Mouse (Mus musculus) bone marrow, adult 2 months (tissue): ENCODE measurements around the gene Arv1. TPM values are rescaled to one million over a fixed set of nuclear protein-coding genes. Genes with fewer than 3 reads are reported as not detected.

ENCODE experiments used
- H3K27ac ChIP-seq: fragments of 200-500 bp; 2 replicates; pipeline ENCODE4 v1.5.1; 2012; ENCODE audit warnings: low read depth, mild to moderate bottlenecking, control low read depth, inconsistent platforms, low read length; ENCODE audit not compliant: control insufficient read depth, poor library complexity, insufficient read depth
- H3K4me1 ChIP-seq: fragments of 200-500 bp; 2 replicates; pipeline ENCODE4 v1.6.1; 2011; ENCODE audit warnings: low read length; ENCODE audit not compliant: control insufficient read depth, insufficient read depth
- H3K4me3 ChIP-seq: fragments of 200-500 bp; replicated peaks from 2 replicates; pipeline ENCODE3; 2011; ENCODE audit warnings: mild to moderate bottlenecking, low read depth, low read length, control low read depth; ENCODE audit not compliant: control insufficient read depth
- CTCF ChIP-seq: fragments of 200-500 bp; IDR thresholded peaks from 2 replicates; pipeline ENCODE4 v1.5.1; 2011; ENCODE audit warnings: low read length, control low read depth; ENCODE audit not compliant: control insufficient read depth, insufficient read depth
- POLR2A ChIP-seq: fragments of 200-500 bp; IDR thresholded peaks from 2 replicates; pipeline ENCODE4 v1.6.1; 2011; ENCODE audit warnings: low read depth, mild to moderate bottlenecking, control low read depth, low read length, borderline replicate concordance; ENCODE audit not compliant: control insufficient read depth
- WGBS: fragments of 180-500 bp; shearing (Covaris S2); methylation state at CpG from one replicate; pipeline ENCODE4 v1.1.7; 2018; 5-methylcytosine and 5-hydroxymethylcytosine counted together
- polyA plus RNA-seq: library from polyadenylated mRNA; stranded (reverse); fragments of >200 nt; gene quantifications from 2 replicates; pipeline ENCODE4 v1.2.4, GENCODE M21; 2011; ENCODE audit warnings: low replicate concordance; ENCODE audit not compliant: missing spikeins, insufficient read depth, insufficient read length

Gene Arv1
- polyA plus RNA-seq, 1 experiment, result 7.7 TPM

GRCm38 (mm10) chr8:124739268-124739667 is 17.3 kb downstream of the Arv1 start:
- TF ChIP-seq CTCF (peak; percentile 52), POLR2A (no peak)

GRCm38 (mm10) chr8:124746661-124747060 is 24.7 kb downstream of the Arv1 start:
- TF ChIP-seq POLR2A (no peak), CTCF (no peak)
- Histone ChIP-seq H3K4me3 (no peak overlapping the region), H3K4me1 (no peaks in the 10 kb centered on the region; the same call in 1 of the 2 replicates), H3K27ac (no peak overlapping the region)
- 77% methylated on average over 13 of the region's 13 CpGs for WGBS

More at GRCm38 (mm10) chr8:124739268-124739667, 17.3 kb downstream of the Arv1 start:
- Histone ChIP-seq H3K4me3 (no peak overlapping the region), H3K27ac (no peak overlapping the region), H3K4me1 (no peaks in the 10 kb centered on the region; the same call in 1 of the 2 replicates)
- WGBS, result 90% methylated on average over 1 of the region's 1 CpGs

- TF ChIP-seq CTCF, result no peak
- H3K27ac ChIP-seq, result no peak overlapping the region; the same call in 1 of the 2 replicates
- peak overlapping the region; percentile 30 for H3K4me3 ChIP-seq
- H3K4me1 ChIP-seq, result no peaks in the 10 kb centered on the region; the same call in 1 of the 2 replicates
- WGBS, result under 1% methylated on average over 31 of the region's 31 CpGs
These were observed 29.3 kb downstream of the Arv1 start for GRCm38 (mm10) chr8:124751191-124751590.

GRCm38 (mm10) chr8:124751709-124752173 is 29.8 kb downstream of the Arv1 start, which contains the start of gene Fam89a:
Fam89a (minus strand) TSS chr8:124751832.
- Histone ChIP-seq H3K4me1 (no peaks in the 10 kb centered on the region), H3K27ac (no peak within 1 kb of the TSS; the same call in 1 of the 2 replicates), H3K4me3 (peak within 1 kb of the TSS; percentile 40)
- TF ChIP-seq CTCF (no peak), POLR2A (no peak)
- WGBS, result 1% methylated on average over 33 of the region's 41 CpGs

- no peaks in the 10 kb centered on the region for H3K4me1 ChIP-seq
- TF ChIP-seq POLR2A (no peak), CTCF (no peak)
- H3K4me3 ChIP-seq, result no peak overlapping the region
- no peak overlapping the region for H3K27ac ChIP-seq
- 45% methylated on average over 21 of the region's 21 CpGs for WGBS
These were observed 30.5 kb downstream of the Arv1 start for GRCm38 (mm10) chr8:124752325-124752862.

- 45% methylated on average over 11 of the region's 11 CpGs for WGBS
- Histone ChIP-seq H3K4me1 (no peaks in the 10 kb centered on the region), H3K27ac (no peak overlapping the region), H3K4me3 (no peak overlapping the region)
- TF ChIP-seq POLR2A, result no peak
- TF ChIP-seq CTCF, result no peak
These were observed 32.3 kb downstream of the Arv1 start for GRCm38 (mm10) chr8:124754101-124754791.

GRCm38 (mm10) chr8:124754792-124755190 is 32.9 kb downstream of the Arv1 start:
- 53% methylated on average over 4 of the region's 4 CpGs for WGBS
- Histone ChIP-seq H3K4me1 (no peaks in the 10 kb centered on the region), H3K4me3 (no peak overlapping the region), H3K27ac (no peak overlapping the region)
- no peak for TF ChIP-seq POLR2A
- TF ChIP-seq CTCF, result no peak

- no peak for TF ChIP-seq POLR2A
- no peak for TF ChIP-seq CTCF
- Histone ChIP-seq H3K27ac (no peak overlapping the region), H3K4me3 (no peak overlapping the region), H3K4me1 (no peaks in the 10 kb centered on the region)
- 78% methylated on average over 8 of the region's 8 CpGs for WGBS
These were observed 33.5 kb downstream of the Arv1 start for GRCm38 (mm10) chr8:124755481-124755880.
